Mouse (Mus musculus) 416B (cell line): ENCODE measurements at regions not wholly inside any gene's neighbourhood (a gene's known extent, or its start where the extent isn't known, plus 50 kb on each side); places are given as distances from the start of the nearest gene placed in this dataset.

ENCODE experiments used
- DNase-seq: peaks from one replicate; pipeline ENCODE4 v3.0.0; 2011; ENCODE audit warnings: low read depth

GRCm38 (mm10) chrX:47726285-47726684, 166.5 kb downstream of the Smarca1 start:
- DNase-seq = no peak

GRCm38 (mm10) chrX:47703080-47703479, 189.7 kb downstream of the Smarca1 start:
- peak; percentile 10 for DNase-seq

GRCm38 (mm10) chrX:47668778-47669177, 224.0 kb downstream of the Smarca1 start:
- DNase-seq = no peak

- DNase-seq = no peak
These were observed 246.3 kb downstream of the Smarca1 start for GRCm38 (mm10) chrX:47646523-47646922.

GRCm38 (mm10) chrX:47641191-47641590, 251.6 kb downstream of the Smarca1 start:
- no peak for DNase-seq

- no peak for DNase-seq
These were observed 253.9 kb downstream of the Smarca1 start for GRCm38 (mm10) chrX:47638831-47639316.

GRCm38 (mm10) chrX:47622881-47623613, 269.7 kb downstream of the Smarca1 start:
- peak; percentile 0 for DNase-seq

GRCm38 (mm10) chrX:47612364-47612763, 280.4 kb downstream of the Smarca1 start:
- DNase-seq = no peak
